Mouse (Mus musculus): Measurements from ENCODE around the gene Vax2.

GRCm38 (mm10) chr6:83701001-83701400, 10.1 kb upstream of the Vax2 start:
- TF ChIP-seq POLR2A (IDR thresholded peaks at IDR 0.05; ENCODE audit: insufficient read depth, low read depth, low read length) (no peak), CTCF (IDR thresholded peaks at IDR 0.05) (no peak)

All from heart, adult 2 months (tissue).